Mouse (Mus musculus) ovary, postnatal 14 days (tissue): ENCODE measurements around the gene Odr4.

Experiments
- DNase-seq: peaks from one replicate; pipeline ENCODE4 v3.0.0; 2022; ENCODE audit warnings: low spot score

Odr4 gene

GRCm38 (mm10) chr1:150392638-150393487 is at the start of gene Odr4, which contains the start of gene Tpr:
Gene Odr4 (minus strand): TSS chr1:150393080.
Gene Tpr (plus strand): TSS chr1:150392838.
- DNase-seq: peak; percentile 95

GRCm38 (mm10) chr1:150441731-150442130 is 48.9 kb upstream of the Odr4 start:
- no peak for DNase-seq

- no peak for DNase-seq
These were observed 45.8 kb upstream of the Odr4 start for GRCm38 (mm10) chr1:150438641-150439040.

GRCm38 (mm10) chr1:150426216-150426615 is 33.3 kb upstream of the Odr4 start:
- DNase-seq: no peak

- DNase-seq: no peak
These were observed 32.8 kb upstream of the Odr4 start for GRCm38 (mm10) chr1:150425665-150426064.

- no peak for DNase-seq
These were observed 25.5 kb upstream of the Odr4 start for GRCm38 (mm10) chr1:150418426-150418825.

- no peak for DNase-seq
These were observed 23.1 kb upstream of the Odr4 start for GRCm38 (mm10) chr1:150416006-150416405.

GRCm38 (mm10) chr1:150409996-150410395 is 17.1 kb upstream of the Odr4 start:
- no peak for DNase-seq

GRCm38 (mm10) chr1:150407285-150407684 is 14.4 kb upstream of the Odr4 start:
- no peak for DNase-seq

GRCm38 (mm10) chr1:150404555-150404954 is 11.7 kb upstream of the Odr4 start:
- DNase-seq: no peak

- DNase-seq: no peak
These were observed 11.0 kb upstream of the Odr4 start for GRCm38 (mm10) chr1:150403914-150404313.

GRCm38 (mm10) chr1:150396001-150396400 is 3.1 kb upstream of the Odr4 start:
- no peak for DNase-seq

- DNase-seq: no peak
These were observed 590 bp upstream of the Odr4 start for GRCm38 (mm10) chr1:150393488-150393852.

GRCm38 (mm10) chr1:150391931-150392637 is 796 bp downstream of the Odr4 start:
- DNase-seq: no peak

GRCm38 (mm10) chr1:150389390-150390129 is 3.3 kb downstream of the Odr4 start:
- no peak for DNase-seq

- no peak for DNase-seq
These were observed 5.3 kb downstream of the Odr4 start for GRCm38 (mm10) chr1:150387572-150387971.

- DNase-seq: no peak
These were observed 8.7 kb downstream of the Odr4 start for GRCm38 (mm10) chr1:150384138-150384537.

- no peak for DNase-seq
These were observed 18.6 kb downstream of the Odr4 start for GRCm38 (mm10) chr1:150374247-150374646.

GRCm38 (mm10) chr1:150372895-150373294 is 20.0 kb downstream of the Odr4 start:
- DNase-seq: no peak

GRCm38 (mm10) chr1:150360864-150361263 is 32.0 kb downstream of the Odr4 start:
- no peak for DNase-seq

GRCm38 (mm10) chr1:150335111-150335510 is 57.8 kb downstream of the Odr4 start:
- no peak for DNase-seq

GRCm38 (mm10) chr1:150319205-150319604 is 73.7 kb downstream of the Odr4 start, which contains the start of gene Pdc:
Gene Pdc (plus strand): TSS chr1:150319417.
- DNase-seq: no peak
